Mouse (Mus musculus): ENCODE measurements around the gene Trpc1.

The Trpc1 gene

DNA sequence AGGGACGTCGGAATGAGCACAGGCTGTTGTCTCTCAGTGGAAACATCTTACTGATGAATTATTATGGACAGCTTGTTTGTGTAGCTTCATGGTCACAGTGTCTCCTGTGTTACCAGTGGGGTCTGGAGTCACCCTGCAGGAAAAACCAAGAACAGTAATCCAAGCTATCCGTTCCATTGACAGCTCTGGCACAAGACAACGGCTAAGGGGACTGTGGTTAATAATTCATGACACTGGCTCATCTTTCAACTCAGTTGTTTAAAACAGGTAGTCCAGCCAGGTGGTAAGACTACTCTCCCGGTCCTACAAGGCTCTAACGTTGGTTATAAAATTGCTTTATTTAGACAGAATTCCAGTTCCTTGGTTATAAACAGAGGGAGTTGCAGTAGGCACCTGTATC lies 53.6 kb downstream of the Trpc1 start:
- peak; percentile 41 to 61 for DNase-seq

DNA sequence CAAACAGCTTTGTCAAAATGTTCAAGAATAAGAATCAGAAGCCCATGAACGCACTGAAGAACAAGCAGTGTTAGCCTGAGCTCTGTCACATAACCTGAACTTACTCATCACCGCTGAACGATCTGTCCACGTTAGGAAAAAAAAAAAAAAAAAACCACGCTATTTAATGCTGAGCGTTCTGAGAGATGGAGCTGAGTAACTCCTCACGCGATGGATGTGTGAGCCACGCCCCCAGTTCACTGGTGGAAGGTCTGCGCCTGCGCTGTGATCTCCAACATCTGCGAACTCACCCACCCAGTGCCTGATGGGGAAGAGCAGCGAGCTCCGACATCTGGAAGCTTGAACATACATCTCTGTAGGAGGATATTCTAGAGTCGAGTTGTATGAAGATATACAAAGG lies 55.2 kb downstream of the Trpc1 start:
- no peak for DNase-seq

DNA sequence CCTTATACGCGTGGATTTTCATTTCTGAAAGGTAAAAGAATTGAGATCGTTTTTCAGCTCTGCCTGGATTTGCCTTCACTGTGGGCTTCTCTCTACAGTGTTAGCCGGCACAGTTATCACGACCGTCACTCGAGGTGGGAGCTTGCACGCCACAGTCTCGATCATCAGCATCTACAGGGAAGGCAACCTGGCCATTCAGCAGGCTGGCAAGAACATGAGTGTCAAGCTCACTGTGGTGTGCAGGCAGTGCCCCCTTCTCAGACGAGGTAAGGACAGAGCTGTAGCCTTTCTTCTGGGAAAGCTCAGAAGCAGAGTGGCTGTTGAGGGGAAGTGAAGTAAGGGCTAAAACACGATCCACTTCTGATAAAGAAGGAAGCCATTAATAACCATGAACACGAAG lies 55.6 kb downstream of the Trpc1 start:
- no peak for DNase-seq

DNA sequence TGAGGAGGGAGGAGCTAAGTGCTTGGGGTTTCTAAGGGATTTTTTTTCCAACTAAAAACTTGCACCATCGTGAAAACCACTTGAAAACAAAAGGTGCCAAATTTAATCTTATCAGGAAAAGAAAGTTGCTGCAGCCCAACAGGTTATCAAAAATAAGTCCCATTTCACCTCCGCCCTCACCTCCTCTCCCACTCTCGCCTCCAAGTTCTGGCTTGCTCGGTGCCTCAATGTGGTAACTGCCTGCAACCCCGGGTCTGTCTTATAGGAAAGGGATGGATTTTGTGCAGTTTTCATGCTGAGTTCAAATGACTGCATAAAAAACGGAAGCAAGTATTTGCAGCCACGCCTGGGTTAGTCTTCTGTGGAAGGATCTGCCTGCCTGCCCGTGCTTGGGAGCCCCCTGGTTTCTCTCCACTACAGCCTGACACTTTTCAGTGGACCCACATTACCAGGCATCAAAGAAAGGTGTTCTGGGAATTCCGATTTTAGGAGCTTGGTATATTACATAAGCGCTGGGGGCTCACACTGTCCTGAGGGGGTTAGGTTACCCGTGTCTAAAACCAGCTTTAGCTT lies 56.6 kb downstream of the Trpc1 start:
- no peak for DNase-seq

DNA sequence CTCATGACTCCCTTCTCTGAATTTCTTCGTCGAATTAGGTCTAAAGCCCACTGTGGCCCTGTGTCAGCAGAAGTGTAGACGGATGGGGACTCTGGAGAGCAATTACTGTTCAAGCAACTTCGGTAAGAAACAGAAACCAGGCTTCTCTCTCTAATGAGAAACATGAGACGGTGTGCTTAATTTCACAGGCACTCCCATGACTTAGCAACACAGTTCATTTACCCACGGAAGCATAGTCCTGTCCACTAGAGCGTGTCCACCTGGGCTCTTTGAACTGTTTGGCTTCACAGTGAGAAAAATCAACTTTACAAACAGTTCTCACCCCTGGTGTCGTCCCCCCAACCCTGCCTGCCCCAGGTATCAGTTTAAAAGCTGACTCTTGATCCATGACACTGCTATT lies 57.4 kb downstream of the Trpc1 start:
- DNase-seq = peak; percentile 43 to 63

DNA sequence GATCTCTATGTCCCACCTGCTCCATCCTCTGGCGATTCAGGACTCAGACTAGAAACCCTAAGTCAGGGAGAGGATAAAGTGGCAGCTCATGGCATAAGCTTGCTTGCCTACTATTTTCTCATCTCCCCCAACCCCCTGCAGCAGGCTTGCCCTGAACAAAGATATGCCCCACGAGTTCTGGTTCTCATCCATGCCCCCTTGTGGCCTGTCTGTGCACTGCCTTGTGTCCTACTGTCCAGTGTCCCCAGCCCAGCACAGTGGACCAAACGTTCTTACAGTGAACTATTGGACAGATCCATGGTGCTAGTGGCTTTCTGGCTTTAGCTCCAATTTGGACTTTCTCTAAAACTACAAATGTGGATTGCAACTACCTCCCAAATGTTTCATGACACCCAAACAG lies 62.1 kb downstream of the Trpc1 start:
- peak; percentile 56 to 58 for DNase-seq

DNA sequence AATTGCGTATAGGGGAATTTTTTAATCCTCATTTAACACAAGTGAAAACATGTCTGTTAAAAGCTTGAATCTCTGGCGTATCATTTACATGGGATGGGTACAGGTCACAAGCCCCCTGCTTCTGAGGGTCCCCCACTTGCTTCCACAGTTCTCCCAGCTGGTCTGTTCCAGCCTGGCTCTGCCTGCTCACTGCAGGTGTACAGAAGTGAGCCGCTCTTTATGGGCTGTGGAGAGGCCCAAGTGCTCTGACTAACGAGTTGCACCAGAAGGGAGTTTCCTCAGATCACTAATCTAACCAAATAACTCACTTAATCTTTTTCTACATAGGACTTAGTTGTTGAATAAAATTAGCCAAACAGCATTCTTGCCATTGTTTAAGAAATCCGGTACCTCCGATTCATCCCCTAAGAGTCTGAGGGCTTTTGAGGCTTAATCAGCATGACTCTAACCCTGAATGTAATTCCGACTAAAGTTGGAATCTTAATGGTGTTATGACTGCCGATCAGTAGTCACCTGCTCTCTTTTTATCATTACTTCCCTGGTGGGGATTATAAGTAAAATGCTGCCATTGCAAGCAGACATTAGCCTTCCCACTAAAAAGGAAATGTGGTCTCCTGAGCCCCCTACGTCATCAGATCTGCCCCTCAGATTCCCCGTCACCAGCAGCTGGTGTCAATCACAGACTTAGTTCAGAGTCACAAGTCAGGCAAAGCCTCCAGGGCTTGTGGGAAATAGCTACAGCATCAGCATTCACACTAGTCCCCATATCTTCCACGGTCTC lies 64.3 kb downstream of the Trpc1 start:
- no peak for DNase-seq

DNA sequence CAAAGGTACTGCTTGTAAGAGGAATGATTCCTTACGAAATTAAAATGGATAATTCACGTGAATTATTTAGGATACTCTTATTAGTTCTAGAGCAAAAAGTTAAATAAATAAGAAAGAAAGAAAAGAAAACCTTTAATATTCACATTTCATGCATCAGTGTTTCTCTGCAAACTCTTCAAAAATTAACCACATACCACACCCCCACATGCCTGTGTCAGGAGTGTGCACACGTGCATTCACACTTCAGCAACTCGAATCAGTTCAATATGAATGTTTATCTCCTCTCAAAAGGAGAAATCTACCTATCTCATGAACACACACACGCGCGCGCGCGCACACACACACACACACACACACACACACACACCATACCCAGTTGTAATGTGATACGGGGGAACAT lies 69.5 kb downstream of the Trpc1 start:
- DNase-seq = peak in 1 of 2 experiments; percentile 16

DNA sequence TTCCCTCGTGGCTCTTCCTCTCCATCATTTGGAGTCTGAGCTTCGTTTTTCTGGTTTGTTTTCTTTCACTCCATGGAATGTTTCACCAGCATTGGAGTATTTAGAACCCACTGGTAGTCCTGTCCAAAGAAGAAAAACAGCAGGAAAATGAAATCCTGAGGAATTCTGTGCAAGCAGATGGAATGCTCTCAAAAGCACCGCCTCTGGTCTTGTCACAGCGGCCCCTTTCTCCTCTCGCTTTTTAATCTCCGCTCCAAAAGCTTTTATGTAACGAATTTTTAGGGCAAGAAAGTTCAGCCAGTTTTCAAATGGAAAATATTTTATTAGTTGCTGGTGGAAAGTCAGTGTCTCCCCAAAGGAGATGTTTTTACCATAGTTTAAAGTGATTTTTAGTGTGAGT lies 70.2 kb downstream of the Trpc1 start:
- DNase-seq = no peak

DNA sequence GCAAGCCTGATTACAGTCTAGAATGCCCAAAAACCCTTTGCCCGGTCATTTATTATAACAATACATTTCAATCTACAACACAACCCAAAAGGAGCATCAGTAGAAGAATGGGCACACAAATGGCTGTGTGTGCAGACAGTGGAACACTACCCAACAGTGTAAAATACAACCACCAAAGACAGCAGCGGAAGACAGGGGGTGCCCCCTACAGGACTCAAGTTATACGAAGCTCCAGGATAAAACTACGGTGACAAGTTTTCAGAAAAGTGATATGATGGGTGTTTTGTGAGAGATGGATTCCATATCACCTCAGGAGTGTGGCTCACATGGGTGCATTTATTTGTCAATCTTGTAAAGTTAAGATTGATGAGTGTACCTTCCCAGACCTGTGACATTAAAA lies 74.2 kb downstream of the Trpc1 start:
- no peak for DNase-seq

DNA sequence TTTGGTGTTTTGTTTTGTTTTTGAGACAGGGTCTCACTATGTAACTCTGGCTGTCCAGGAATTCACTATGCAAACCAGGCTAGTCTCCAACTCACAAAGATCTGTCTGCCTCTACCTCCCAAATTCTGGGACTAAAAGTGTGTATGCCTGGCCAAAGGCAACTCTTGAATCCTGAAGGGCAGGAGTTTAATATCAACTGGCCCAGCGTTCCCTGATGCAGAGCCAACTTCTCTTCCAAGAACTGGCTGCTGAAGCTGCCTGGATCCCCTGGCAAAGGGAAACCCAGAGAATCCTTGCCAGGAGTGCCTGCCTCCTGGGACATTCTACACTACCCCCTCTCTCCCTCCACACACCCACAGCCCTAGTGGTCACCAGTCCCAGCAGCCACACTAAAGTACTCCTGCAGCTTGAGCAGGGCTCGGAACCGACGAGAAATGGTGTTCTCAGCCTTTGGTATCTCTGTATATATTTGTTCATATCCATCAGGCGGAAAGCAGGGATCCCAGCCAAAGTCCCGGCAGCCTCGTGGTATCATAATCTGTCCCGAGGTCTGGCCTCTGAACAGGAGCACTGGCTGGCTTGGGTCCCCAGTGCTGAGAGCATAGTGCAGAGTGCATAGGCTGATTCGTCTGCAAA lies 75.0 kb downstream of the Trpc1 start:
- peak; percentile 81 to 90 for DNase-seq

DNA sequence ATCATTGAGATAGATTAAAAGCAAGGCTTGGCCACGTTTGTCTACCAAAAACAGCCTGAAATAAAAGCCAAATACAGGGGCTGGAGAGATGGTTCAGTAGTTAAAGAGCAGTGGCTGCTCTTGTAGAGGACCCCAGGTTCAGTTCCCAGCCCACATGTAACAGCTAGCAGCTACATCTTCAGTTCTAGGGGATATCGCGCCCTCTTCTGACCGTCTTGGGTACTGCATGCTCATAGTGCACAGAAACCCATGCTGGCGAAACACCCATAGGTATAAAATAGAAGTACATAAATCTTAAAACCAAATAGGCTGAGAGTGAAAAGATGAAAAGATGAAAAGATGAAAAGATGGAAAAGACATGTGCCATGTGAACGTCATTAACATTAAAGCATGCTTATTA lies 77.4 kb downstream of the Trpc1 start:
- no peak for DNase-seq

DNA sequence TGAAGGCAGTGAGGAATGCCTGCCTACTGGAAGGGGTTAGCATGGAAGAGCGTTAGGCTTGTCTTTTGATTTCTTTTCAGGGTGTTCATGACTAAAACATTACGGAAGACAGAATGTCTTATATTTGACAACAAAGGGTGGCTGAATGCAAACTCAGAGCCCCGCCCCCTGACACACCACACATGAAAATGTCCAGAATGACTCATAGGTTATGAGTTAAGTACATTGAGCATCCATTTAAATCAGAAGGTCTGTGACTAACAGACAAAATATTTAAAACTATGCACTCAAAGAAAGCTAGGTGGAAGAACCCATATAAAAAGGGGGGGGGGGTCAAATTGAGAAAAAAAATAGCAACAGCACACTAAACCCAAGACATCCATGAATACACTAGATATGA lies 77.8 kb downstream of the Trpc1 start:
- DNase-seq = no peak

DNA sequence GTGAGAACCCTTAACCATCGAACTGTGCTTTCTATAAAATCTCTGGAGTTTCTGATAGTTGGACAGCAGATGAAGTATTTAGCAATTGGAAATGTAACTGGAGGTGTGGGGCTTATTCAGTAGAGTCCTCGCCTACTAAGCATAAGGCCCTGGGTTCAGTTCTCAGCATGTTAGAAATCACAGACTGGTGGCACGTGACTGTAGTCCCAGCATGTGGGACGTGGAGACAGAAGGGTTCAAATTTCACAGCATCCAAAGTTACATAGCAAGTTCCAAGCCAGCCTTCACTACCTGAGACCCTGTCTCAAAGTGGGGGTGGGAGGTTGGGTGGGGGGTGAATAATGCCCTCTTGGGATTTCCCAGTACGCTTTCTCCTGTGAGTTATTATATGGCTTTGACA lies 81.9 kb downstream of the Trpc1 start:
- DNase-seq = no peak

DNA sequence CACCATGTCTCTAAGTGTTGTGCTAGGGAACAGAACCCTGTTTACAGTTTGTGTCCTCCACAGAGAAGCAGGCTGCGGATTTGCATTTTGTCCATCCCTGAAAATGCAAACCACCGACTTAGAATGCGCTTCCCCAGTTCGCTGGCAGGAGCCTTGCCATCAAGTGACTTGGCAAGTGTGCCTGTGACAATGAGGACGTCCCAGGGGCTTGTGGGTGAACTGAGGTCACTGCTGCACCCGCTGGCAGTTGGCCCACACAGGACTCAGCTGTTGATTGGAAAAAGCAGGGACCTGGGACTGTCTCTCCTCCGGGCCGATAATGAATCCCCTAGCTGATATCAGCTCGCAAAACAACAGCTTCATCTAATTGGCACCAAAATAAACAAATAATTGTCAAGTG lies 82.3 kb downstream of the Trpc1 start:
- peak; percentile 47 to 75 for DNase-seq

DNA sequence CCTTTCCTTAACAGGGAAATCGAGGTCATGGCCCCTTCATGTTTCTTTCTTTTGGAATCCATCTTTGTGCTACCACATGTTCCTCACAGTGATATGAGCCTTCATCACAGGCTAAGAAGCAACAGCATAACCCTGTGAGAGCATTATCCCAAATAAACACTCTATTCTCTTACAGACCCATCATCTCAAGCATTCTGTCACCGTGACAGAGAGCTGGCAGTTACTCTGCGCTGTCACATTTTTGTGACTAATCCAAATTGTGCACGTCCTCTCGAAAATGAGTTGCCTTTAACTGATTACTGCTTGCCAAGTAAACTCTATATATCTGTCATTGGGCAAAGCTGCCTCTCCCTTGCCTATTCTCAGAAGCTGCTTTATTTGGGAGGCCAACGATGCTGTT lies 84.3 kb downstream of the Trpc1 start:
- DNase-seq = no peak

DNA sequence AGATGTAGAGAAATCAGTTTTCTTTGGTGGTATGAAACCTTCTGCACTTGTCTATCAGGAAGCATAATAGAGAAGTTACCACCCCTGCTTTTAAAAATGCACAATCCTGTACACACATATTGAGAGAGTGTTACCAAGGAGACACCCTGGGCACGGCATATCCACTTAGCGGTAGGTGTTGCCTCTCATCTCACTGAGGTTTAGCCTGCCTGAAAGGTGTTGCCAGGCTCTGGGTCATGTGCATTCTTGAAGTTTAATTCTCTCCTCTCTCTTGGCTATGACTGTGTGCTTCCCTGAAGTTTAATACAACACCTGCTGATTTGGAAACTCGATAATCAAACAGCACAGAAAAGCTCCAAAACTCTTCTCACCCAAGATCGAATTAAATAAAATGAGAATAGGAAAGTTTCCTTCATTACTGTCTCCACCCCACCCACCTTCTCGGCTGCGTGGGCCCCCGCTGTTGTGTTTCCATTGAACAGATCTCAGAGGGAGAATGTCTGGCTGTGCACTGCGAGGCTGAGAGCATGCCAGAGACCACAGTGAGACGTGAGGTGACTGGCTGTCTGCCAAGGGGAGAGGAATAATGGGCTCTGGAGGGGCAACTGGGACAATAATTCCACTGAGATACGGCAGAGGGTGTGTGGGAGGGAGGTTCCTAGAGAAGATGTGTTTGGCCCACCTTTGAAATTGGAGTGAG lies 85.7 kb downstream of the Trpc1 start:
- DNase-seq = no peak

DNA sequence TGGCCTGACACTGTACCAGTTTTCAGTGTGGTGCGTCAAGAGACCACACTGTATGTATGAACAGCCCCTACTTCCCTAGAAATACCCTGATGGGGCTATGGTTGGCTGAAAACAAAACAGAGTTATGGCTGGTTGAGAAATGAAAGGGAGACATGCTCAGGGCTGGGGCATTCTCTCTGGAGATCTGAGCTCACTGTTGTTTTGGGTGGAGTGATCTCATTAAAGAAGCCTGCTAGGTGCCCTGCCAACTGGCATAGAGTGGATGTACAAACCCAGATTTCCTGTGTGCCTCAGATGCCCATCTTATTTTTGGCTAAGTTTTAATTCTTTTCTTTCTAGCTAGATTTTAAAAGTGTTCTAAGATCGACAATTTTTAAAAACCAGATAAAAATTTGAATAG lies 92.2 kb downstream of the Trpc1 start:
- DNase-seq = no peak

All from kidney, postnatal 25 days (tissue).